Mouse (Mus musculus) c-Kit-positive CD71-positive TER-119-positive erythroid progenitor cells, embryonic 14.5 days (primary cell): ENCODE data around the gene Yeats4.
"Not testable (repeated sequence)": the region's sequence is repeated elsewhere in the genome, so short reads cannot be mapped to it uniquely, and the experiment has no call there.

Experiments used
- DNase-seq: peaks from one replicate; pipeline ENCODE4 v3.0.0-alpha.2; 2013; ENCODE audit warnings: low spot score

Gene Yeats4

DNA sequence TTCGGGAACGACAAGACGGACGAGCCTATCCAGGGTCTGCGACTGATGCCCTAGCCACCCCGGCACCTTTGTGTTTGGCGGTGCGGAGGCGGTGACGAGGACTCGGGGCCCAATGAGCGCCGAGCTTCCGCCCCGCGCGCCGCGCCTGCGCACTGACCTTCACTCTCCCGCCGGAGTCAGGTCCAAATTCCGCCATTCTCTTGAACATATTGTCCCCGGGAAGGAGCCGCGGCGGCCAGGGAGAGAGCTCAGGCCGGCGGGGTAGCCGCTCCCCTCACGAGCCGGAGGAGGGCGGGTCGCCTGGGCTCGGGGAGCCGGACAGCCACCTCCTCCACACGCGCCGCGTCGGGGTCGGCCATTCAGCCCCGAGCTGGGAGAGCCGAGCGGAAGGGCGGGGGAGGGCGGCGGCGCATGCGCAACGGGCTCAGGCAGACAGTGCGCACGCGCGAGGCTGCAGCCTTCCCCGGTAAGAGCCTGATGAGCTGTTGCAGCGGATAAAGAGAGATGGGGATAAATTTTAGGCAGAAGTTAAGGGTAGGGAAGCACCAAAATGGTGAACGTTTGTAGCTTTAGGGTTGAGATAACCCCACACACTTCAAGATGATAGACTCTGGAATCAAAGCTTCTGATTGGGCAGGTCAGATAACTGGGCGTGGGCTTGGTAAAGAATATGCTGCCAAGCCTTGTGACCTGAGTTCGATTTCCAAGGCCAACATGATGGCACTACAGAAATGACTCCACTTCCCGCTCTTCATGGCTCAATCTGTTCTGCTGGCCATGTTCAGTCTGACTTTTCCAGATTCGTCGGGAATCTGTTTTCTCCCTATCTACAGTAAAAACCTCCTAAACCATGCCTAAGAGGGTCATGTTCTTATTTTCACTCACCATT, at the start of gene Yeats4:
Gene Yeats4, minus strand, starts transcription at position 406 of the 889 bp plus-strand sequence.
- DNase-seq = peak; percentile 92

DNA sequence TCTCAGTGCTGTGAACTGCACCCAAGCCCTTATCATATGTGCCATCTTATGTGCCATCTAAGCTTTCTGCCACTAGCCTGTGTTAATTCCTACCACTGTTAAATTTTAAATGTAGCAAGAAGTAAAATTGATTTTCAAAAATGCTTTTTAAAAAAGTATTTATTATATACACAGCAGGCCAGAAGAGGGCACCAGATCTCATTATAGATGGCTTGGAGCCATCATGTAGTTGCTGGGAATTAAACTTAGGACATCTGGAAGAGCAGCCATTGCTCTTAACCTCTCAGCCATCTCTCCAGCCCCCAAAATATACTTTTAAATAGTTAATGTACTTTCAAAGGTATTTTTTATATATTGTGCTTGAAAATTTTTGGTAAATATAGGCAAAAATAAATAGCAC, 47.7 kb upstream of the Yeats4 start:
- DNase-seq = no peak

DNA sequence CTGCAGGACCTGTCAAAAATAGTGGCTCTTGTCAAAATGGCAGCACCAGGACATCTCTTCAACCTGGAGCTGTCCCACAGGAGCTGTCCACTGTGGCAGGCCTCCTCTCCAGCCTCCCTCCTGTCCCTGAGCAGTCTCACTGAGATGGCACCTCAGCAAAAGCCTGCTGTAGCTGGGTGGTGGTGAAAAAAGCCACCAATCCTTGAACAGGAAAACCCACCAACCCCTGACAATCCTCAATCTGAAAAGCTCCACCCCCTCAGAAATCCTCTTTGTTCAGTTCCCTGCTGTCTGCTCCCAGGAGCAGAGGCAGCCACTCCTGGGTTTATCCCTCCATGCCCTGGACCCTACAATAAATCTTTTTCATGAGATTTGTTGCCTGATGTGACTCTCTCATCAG, 35.6 kb upstream of the Yeats4 start:
- DNase-seq = no peak

DNA sequence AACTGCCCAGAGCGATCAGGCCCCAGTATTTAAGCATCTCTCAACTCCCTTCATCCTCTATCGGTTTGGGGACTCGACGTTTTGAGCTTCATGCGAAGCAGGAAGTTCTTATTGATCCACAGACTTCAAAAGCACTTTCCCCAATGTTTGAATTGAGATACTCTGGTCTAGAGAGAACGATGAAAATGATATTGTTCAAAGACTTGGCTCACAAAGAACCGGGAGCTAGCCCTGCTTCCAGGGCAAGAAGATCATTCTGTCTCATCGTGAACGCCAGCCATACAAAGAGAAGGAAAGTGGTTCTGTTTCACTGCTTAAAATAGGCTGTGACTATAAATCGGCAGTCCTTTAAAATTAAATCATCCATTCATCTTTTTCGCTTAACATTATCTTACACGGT, 14.3 kb upstream of the Yeats4 start, which contains the start of gene 9530003J23Rik:
Gene 9530003J23Rik, minus strand, starts transcription at position 101 of the 400 bp plus-strand sequence.
- no peak for DNase-seq

DNA sequence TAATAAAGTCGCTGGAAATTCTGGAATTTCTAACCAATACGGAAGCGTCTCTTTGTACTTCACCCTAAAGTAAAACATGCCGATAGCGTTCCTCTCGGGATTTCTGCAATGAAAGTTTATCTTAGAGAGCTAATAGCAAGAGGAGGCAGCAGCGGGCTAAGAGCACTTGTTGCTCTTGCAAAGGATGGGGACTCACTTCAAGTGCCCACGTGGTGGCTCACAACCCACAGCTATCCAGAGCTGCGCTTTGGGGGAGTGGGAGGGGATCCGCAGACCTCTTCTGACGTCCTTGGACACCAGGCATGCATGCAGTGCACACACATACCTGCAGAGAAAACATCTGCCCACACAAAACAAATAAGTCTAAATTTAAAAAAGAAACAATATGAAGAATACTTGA, 11.6 kb upstream of the Yeats4 start:
- DNase-seq = no peak

DNA sequence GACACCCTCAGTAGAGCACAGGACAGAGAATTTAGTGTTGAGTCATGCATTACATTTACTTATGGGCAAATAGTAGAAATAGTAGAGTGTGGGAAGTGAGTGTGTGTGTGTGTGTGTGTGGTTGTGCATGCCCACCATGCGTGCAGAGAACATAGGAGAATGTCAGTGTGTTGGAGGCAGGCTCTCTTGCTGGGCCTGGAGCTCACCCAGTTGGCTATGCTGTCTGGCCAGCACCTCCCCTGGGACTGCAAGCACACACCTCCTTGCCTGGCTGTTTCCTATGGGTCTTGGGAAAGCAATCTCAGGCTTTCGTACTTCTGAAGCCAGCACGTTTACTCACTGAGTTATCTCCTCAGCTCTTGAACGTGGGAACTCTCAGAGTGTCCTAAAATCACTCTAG, 10.5 kb upstream of the Yeats4 start:
- no peak for DNase-seq

DNA sequence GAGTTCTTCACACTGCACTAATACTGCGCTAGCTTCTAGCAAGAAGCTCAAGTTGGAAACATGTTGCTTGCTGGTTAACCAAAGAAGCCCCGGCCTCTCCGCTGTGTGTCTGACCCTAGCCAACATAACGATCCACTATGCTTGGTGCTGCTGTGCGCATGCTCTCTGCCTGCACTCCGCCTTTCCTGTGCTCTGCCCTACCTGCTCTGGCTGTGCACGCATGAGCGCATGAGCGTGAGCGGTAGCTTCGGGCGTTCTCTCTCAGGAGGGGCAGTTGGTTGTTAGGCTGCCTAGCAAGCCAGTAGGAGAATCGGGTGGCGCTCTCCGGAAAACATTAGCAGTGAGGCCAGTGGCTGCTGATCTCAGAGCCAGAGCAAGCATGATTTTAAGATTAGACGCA, 5.5 kb upstream of the Yeats4 start:
- no peak for DNase-seq

DNA sequence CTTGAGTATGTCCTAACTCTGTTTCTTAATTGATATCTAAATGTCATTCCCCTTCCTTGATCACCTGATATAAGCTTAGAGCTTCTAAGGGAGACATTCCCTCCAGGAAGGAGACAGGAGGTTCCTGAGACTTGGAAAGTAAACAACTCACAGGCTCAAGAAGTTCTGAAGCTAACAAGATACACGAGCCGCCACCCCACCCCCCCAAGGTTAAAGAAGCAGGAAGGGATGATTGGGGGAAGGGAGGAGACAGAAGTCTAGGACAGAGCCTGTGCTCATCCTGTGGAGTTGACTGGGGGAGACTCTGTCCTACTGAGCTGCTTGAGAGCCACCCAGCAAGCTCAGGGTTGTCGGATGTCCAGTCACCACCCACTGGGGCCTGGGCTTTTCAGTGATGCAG, 1.7 kb upstream of the Yeats4 start:
- no peak for DNase-seq

DNA sequence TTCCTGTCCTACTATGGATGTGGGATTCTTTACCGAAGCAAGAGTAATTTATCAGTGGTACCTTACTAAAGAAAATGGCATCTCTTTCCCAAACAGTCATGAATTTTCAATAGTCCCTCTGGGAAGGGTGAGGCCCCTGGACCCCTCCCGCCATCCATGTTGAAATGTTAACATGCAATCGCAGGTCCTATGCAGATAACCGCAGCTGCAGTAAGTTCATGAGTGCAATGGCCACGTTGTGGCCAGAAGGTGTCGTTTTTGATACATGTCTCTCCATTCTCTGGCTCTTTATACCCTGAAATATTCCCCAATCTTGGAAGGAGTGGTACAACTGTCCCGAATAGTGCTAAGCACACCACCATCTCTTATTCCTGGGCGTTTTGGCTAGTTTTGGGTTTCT, 787 bp upstream of the Yeats4 start:
- DNase-seq = no peak

DNA sequence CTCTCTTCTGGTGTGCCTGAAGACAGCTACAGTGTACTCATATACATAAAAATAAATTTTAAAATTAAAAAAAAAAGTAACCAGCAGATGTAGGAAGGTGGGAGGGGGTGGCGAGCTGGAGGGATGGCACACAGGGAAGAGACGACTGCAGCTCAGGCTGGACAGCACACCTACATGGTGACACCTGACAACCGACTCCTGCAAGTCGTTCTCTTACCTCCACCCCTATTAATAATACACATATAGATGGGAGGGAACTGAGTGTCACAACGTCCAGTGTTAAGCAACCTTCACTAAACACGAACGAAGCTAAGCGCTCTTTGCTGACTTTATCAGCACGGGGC, 577 bp downstream of the Yeats4 start:
- DNase-seq = no peak

DNA sequence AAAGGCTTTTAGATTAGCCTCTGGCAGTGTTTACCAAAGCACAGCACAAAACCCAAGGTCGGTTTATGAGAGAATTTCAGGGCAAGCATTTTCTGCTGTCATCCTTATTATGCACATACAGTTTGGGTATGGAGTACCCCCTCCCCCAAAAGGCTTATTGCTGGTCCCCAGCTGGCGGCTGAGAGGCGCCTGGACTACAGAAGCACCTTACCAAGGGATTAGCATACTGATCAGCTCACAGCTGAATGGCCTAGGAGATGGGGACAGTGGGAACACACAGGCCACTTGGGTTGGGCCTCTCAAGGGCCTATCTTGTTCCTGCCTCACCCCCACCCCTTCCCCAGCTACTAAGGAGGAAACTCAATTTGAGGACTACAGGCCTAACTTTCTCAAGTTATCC, 1.5 kb downstream of the Yeats4 start:
- no peak for DNase-seq

DNA sequence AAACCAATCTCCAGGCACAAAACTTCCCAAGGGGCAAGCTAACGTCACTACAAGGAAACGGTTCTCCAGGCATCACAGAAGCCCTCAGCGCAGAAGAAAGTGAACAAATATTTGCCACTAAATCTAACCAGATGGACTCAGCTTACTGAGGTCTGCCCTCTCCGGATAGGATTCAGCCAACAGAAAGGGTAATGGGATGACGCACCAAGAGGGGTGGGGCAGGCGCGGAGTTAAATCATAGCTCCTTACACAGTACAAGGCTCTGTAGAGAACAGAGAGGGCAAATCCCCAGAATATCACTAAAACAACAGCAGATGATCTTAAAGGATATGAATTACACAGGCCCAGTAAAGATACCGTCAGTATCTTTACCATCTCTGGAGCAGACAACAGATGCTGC, 6.0 kb downstream of the Yeats4 start:
- DNase-seq = no peak

DNA sequence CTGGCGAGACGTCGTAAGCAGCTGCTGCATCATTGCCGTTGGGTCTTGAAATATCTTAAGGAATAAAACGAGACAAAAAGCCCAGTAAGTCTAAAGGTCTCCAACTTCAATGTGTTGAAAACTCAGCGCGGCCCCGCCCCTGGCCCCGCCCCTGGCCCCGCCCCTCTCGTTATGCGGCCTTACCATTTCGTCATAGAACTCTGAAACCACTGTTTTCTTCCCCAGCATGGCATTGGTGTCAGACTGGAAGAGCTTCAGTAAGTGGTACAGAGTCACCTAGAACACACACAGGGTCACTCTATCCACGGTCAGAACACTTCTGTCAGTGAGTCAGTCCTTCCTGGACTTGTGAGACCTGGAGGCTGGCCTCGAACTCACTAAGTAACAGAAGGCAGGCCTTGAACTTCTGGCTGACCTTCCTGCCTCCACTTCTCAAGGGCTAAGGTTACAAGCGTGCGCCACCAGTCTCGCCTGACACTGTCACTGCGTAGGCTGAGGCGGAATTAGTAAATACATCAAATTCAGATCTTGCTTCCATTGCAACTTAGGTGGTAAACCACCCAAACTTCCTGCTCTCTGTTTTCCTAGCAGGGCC, 7.0 kb downstream of the Yeats4 start:
- DNase-seq = no peak

DNA sequence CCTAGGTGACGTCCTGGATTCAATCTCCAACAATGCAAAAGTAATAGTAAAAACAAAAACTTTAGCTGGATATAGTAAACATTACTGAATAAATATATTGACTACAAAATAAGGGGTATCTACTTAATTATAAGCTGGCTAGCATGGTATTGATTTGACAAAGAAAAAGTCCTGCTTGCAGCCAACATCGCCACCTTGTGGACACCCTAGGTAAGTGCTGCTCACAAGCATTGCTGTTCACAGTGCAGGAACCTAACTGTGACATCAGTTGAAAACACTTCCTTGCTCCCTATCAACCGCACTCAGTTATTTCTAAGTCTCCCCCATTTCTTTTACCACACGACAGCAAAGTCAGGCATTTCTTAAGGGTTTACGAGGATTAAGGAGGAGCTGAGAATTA, 7.5 kb downstream of the Yeats4 start:
- peak; percentile 60 for DNase-seq

DNA sequence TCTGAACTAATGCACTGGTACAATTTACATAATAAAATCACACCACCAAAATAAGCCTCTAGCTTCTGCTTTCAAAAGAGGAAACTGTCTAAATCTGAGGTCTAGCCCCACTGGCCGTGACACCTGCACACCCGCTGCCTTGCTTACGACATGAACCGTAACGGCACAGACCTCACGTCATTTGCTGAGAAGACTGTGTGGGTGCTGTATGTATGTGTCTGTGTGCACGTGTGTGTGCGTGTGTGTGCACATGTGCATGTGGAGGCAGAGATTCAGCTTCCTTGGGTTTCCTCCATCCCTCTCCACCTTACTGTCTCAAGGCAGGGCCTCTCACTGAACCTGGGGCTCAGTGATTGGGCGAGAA, 8.2 kb downstream of the Yeats4 start:
- no peak for DNase-seq

DNA sequence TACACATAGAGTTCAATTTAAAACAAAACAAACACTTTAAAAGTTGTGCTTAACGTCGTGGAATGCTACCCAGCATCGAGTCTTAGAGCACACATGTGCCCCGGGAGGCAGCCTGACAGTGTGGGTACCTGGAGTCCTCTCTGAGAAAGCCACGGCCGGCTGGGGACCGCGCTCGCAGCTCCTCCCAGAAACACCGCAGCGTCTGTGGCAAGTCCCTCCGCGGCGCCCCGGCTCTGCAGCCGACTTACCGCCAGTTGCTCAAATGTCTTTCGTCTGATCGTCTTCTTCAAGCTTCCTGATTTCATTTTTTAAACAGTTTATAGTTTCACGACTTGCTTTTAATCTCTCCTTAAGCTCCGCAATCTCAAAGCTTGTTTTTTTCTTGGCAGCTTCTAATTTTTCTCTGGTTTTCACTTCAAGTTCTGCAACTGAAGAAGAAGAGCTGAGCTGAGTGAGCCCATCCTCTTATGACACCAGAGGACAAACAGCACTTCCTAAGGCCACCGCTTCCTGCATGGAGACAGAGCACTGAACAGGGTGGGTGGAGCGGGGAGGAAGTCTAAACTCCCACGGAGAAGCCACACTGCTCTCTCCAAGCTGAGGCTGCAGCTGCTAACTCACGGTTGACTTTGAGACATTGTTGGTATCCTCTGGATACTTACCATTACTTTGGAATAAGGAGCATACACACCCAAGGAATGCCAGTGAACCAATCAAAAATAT, 8.7 kb downstream of the Yeats4 start:
- no peak for DNase-seq

DNA sequence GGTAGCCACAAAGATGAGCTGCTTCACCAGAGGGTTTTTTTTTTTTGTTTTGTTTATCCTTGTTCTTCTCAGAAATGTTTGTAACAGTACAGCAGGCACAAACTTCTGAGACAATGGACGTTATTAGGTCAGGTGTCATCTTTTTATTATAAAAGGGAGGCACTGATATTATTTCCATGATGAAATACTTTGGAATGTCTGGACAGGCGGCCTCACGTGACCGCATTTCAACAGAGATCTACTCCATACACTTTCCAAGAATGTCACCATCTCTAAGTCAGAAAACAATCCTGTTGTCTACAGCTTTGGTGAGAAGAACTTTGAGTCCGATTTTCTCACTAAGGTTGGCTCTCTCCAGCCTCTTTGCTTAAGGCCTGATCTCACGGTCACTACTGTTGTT, 13.3 kb downstream of the Yeats4 start:
- no peak for DNase-seq

DNA sequence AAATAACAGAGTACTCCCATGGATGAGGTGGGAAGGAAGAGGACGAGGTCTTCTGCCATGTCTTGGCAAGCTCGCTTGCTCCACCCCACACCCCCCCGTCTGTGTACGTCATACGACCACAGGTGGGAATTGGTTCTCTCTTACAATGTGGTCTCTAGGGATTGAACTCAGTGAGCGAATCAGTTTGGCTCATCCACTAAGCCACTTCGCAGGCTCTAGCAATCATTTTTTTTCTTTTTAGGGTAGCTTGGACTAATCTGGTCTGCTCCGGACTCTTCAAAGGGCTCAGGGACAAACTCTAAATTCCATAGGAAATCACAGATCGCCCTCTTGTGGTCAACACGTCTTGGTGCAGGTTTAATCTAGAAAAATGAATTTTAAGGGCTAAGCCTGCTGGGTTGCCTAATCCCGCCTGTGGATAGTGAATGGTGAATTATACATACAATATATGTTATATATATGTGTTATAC, 14.8 kb downstream of the Yeats4 start:
- peak; percentile 75 for DNase-seq

DNA sequence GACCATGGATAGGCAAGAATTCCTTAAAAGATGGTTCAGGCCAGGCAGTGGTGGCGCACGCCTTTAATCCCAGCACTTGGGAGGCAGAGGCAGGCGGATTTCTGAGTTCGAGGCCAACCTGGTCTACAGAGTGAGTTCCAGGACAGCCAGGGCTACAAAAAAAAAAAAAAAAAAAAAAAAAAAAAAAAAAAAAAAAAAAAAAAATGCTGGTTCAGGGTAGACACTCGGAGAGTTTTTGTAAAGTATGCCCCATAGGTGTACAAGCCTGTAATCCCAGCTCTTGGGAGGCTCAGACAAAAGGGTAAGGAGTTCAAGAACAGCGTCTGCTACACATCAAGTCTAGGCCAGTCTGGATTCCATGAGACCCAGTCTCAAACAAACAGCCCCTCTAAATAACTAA, 15.5 kb downstream of the Yeats4 start:
- DNase-seq = not testable (repeated sequence)

DNA sequence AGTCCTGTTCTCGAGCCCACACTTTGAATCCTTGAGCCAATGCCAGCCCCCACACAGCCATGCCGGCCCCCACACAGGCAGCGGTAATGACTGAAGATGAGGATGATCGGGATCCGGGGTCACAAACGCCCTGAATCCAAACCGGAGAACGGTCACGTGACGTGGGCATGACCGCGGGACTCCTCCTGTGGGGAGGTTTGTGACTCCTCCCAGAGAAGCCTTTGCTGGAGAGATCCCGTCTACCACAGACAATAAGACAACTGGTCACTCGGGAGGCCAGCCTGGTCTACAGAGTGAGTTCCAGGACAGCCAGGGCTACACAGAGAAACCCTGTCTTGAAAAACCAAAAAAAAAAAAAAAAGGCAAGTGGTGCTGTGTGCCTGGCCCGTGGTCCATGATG, 16.1 kb downstream of the Yeats4 start:
- no peak for DNase-seq

DNA sequence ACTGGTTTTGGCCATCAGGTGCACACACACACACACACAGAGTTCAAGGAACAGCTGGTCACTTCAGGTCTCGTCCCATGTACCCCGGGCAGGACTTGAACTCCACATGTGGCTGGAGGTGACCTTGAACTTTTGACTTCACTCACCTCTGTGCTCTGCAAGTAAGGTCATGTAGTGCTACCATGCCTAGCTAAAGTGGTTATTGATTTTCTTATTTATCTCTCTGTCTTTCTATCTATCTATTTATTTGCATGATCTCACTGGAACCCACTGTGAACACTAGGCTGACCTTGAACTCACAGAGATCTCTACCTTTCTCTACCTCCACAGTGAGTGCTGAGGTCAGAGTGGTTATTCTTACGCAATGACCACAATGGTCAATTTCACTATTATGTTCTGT, 18.2 kb downstream of the Yeats4 start:
- DNase-seq = no peak

DNA sequence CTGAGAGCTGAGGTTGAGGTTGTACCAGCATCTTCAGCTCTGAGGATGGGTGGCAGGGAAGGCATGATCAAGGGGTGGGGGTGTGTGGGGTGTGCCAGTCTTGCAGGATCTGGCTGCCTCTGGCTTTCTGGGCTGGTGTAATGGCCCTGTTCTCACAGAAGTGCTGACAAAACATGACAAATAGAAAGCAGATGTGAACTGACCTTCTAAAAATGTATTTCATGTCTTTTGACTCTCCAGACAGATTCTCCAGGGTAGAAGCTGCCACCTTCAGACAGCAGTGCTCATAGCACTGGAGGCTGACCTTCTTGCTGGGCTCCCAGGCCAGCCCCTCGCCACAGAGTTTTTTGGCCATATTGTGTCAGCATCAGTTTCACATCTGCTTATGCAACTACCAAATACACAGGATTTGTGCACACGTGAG, 20.7 kb downstream of the Yeats4 start:
- DNase-seq = no peak

DNA sequence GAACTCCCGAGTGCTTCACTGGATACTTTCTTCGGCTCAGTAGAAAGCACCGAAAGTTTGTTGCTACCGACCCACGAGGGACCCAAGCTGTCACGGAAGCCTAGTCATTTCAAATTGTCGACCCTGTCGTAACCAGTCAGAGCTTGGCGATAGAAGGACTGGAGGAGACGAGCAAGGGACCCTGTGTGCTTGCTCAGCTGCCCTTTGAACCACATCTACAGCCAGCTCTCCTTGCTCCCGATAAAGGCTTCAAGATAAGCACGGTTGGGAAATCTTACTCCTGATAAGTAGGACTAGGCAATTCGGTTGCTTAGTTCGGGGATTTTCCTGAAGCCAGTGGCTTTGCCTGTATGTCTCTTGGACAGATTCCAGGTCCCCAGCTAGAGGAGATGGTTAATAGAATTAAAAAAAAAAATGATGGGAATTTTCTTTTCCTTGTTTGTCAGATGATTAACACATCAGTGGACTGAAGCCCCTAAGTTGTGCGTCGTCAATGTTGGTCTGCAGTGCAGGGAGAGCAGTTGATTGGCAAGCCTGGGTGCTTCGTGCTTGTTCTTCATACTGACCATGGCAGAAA, 21.2 kb downstream of the Yeats4 start:
- DNase-seq = no peak
